10 mouse cellular contexts compared by ENCODE assay signal in the genomic region with DNA sequence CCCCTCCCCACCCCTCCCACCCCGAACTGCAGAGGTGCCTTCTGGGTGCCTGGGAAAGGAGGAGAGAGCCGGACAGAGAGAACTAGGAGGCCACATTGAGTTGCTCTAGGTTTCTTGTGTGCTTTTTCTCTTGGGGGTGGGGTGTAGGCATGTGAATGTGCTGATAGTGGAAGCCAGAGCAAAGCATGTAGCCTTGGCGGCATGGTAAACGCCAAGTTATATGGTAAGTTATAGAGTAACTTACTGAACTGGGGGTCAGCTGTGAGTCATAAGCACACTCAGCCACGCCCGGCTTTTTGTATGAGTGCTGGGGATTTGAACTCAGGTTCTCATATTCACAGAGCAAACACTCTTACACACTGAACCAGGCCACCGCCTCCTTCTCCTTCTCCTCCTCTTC. TPM values are rescaled to one million over a fixed set of nuclear protein-coding genes. Genes with fewer than 3 reads are reported as not detected.
DNase-seq lines count a peak whose midpoint lies in the region; ATAC-seq lines count a peak whose summit lies in the region.
"Had no signal": no experiment of that assay in that cellular context is flagged by ENCODE, and none has a peak within 500 bp of the region (broad histone marks: within the 10 kb centered on the region; RNA-seq: fewer than 3 reads in every experiment).

No protein-coding gene starts in this region.

- ATAC-seq in hindbrain, embryonic 14.5 days (ENCODE audit: low FRiP score): no peak
- ATAC-seq in liver, embryonic 13.5 days (ENCODE audit: low read depth): peak; percentile 77

- no peak overlapping the region for H3K9ac ChIP-seq in hindbrain, embryonic 14.5 days
- peak overlapping the region; percentile 61 for H3K9ac ChIP-seq in liver, embryonic 13.5 days
- H3K9ac ChIP-seq: embryonic facial prominence, embryonic 12.5 days had no signal

- H3K9me3 ChIP-seq in hindbrain, embryonic 10.5 days: no peaks in the 10 kb centered on the region
- no peaks in the 10 kb centered on the region for H3K9me3 ChIP-seq in hindbrain, embryonic 14.5 days (ENCODE audit: control insufficient read depth, low read length)
- no peaks in the 10 kb centered on the region for H3K9me3 ChIP-seq in liver, embryonic 13.5 days (replicated peaks)
- H3K9me3 ChIP-seq: embryonic facial prominence, embryonic 12.5 days had no signal

- peaks cover 14% of the 10 kb centered on the region; the same call in 1 of the 2 replicates for H3K36me3 ChIP-seq in hindbrain, embryonic 10.5 days
- H3K36me3 ChIP-seq in hindbrain, embryonic 14.5 days (replicated peaks; ENCODE audit: control insufficient read depth, insufficient read depth): no peaks in the 10 kb centered on the region
- H3K36me3 ChIP-seq in liver, embryonic 13.5 days: no peaks in the 10 kb centered on the region
- H3K36me3 ChIP-seq: embryonic facial prominence, embryonic 12.5 days had no signal

- peak overlapping the region; percentile 41; the same call in 1 of the 2 replicates for H3K27ac ChIP-seq in hindbrain, embryonic 10.5 days
- H3K27ac ChIP-seq in hindbrain, embryonic 14.5 days: no peak overlapping the region
- peak overlapping the region; percentile 93 for H3K27ac ChIP-seq in liver, embryonic 13.5 days
- H3K27ac ChIP-seq: embryonic facial prominence, embryonic 12.5 days; gastrocnemius, adult 2 months had no signal

- no peaks in the 10 kb centered on the region for H3K27me3 ChIP-seq in hindbrain, embryonic 10.5 days (ENCODE audit: insufficient read depth, poor library complexity, severe bottlenecking)
- H3K27me3 ChIP-seq in hindbrain, embryonic 14.5 days (ENCODE audit: control insufficient read depth, insufficient read depth, low read length): no peaks in the 10 kb centered on the region
- H3K27me3 ChIP-seq in liver, embryonic 13.5 days: no peaks in the 10 kb centered on the region
- H3K27me3 ChIP-seq: embryonic facial prominence, embryonic 12.5 days had no signal

- 84% methylated on average over 7 of the region's 7 CpGs for WGBS in hindbrain, embryonic 10.5 days
- 89% methylated on average over 7 of the region's 7 CpGs for WGBS in hindbrain, embryonic 14.5 days
- 21% methylated on average over 7 of the region's 7 CpGs for WGBS in liver, embryonic 13.5 days (ENCODE audit: insufficient replicate concordance)

- intact Hi-C loops in gastrocnemius, postnatal 36 days (cut with DNase I): loop anchor here (10.0 kb wide), 1 partner anchor 180 kb away; no protein-coding TSS in a partner anchor

- H3K4me2 ChIP-seq in hindbrain, embryonic 14.5 days (replicated peaks): no peak overlapping the region
- peak overlapping the region; percentile 52 for H3K4me2 ChIP-seq in liver, embryonic 13.5 days
- H3K4me2 ChIP-seq: embryonic facial prominence, embryonic 12.5 days had no signal

- no peak overlapping the region; the same call in 1 of the 2 replicates for H3K4me3 ChIP-seq in hindbrain, embryonic 10.5 days
- no peak overlapping the region for H3K4me3 ChIP-seq in hindbrain, embryonic 14.5 days (replicated peaks; ENCODE audit: low read length)
- peak overlapping the region; percentile 5; the same call in 1 of the 2 replicates for H3K4me3 ChIP-seq in liver, embryonic 13.5 days (replicated peaks)
- H3K4me3 ChIP-seq: embryonic facial prominence, embryonic 12.5 days; gastrocnemius, adult 2 months had no signal

- no peak for DNase-seq in hindbrain, embryonic 10.5 days (ENCODE audit: low spot score)
- no peak for DNase-seq in hindbrain, embryonic 14.5 days (ENCODE audit: low spot score)
- DNase-seq in A20 (ENCODE audit: low read depth, low spot score): peak; percentile 56
- peak; percentile 45 for DNase-seq in c-Kit-positive CD71-positive TER-119-negative erythroid progenitor cells, embryonic 14.5 days (ENCODE audit: low read depth)
- DNase-seq in liver, embryonic 13.5 days: peak; percentile 49
- no peak for DNase-seq in spleen, postnatal 10 days (ENCODE audit: low spot score in 2 of 2)
- DNase-seq in gastrocnemius, postnatal 36 days: no peak
- no peak for DNase-seq in gastrocnemius, postnatal 4 days (ENCODE audit: low spot score in 2 of 2)

- H3K4me1 ChIP-seq in hindbrain, embryonic 10.5 days (replicated peaks): peaks cover 73% of the 10 kb centered on the region
- H3K4me1 ChIP-seq in hindbrain, embryonic 14.5 days (replicated peaks; ENCODE audit: control insufficient read depth, insufficient read depth, low read length): peaks cover 43% of the 10 kb centered on the region
- H3K4me1 ChIP-seq in liver, embryonic 13.5 days (replicated peaks): peaks cover 99% of the 10 kb centered on the region

RNA-seq across cellular contexts. Expression of gene Srebf2, which starts 17.5 kb away (rescaled TPM):
- polyA plus RNA-seq in hindbrain, embryonic 10.5 days (2016; fragmentation: Nextera tagmentation; extraction: Ambion mirVana): 211 and 242 TPM in 2 replicates
- 153 and 154 TPM in 2 replicates for polyA plus RNA-seq in hindbrain, embryonic 14.5 days (2014; fragmentation: Nextera tagmentation; extraction: Ambion mirVana)
- polyA plus RNA-seq in liver, embryonic 13.5 days (2015; fragmentation: Nextera tagmentation; extraction: Ambion mirVana): 64.2 and 70.2 TPM in 2 replicates
- 1 to 10 TPM; 9.2 to 9.8 TPM for total RNA-seq in gastrocnemius, postnatal 36 days (2021)
- 10 to 100 TPM; 77.9 to 96.4 TPM for total RNA-seq in gastrocnemius, postnatal 4 days (2021)

RNA-seq across cellular contexts. Expression of gene Ccdc134, which starts 36.8 kb away (rescaled TPM):
- polyA plus RNA-seq in hindbrain, embryonic 10.5 days (2016; fragmentation: Nextera tagmentation; extraction: Ambion mirVana): 19.6 and 23.4 TPM in 2 replicates
- 12.9 and 13.8 TPM in 2 replicates for polyA plus RNA-seq in hindbrain, embryonic 14.5 days (2014; fragmentation: Nextera tagmentation; extraction: Ambion mirVana)
- polyA plus RNA-seq in liver, embryonic 13.5 days (2015; fragmentation: Nextera tagmentation; extraction: Ambion mirVana): 8.2 and 9.9 TPM in 2 replicates
- total RNA-seq in gastrocnemius, postnatal 36 days (2021): 10 to 100 TPM; 10.2 to 17.0 TPM
- 10 to 100 TPM; 45.5 to 49.4 TPM for total RNA-seq in gastrocnemius, postnatal 4 days (2021)

RNA-seq across cellular contexts. Expression of gene Shisa8, which starts 48.1 kb away (rescaled TPM):
- polyA plus RNA-seq in hindbrain, embryonic 10.5 days (2016; fragmentation: Nextera tagmentation; extraction: Ambion mirVana): 1.6 and 1.8 TPM in 2 replicates
- 3.4 and 6.3 TPM in 2 replicates for polyA plus RNA-seq in hindbrain, embryonic 14.5 days (2014; fragmentation: Nextera tagmentation; extraction: Ambion mirVana)
- 0.08 and 0.10 TPM in 2 replicates for polyA plus RNA-seq in liver, embryonic 13.5 days (2015; fragmentation: Nextera tagmentation; extraction: Ambion mirVana)
- total RNA-seq in gastrocnemius, postnatal 36 days (2021): not detected
- total RNA-seq in gastrocnemius, postnatal 4 days (2021): under 1 TPM in 1 of 2 experiments, not detected in 1; 0.23 TPM
- total RNA-seq: gastrocnemius, adult 2 months had no signal

RNA-seq across cellular contexts. Expression of gene Tnfrsf13c, which starts 59.7 kb away (rescaled TPM):
- polyA plus RNA-seq in hindbrain, embryonic 10.5 days (2016; fragmentation: Nextera tagmentation; extraction: Ambion mirVana): 0.18 and 0.46 TPM in 2 replicates
- 0.51 and 0.68 TPM in 2 replicates for polyA plus RNA-seq in hindbrain, embryonic 14.5 days (2014; fragmentation: Nextera tagmentation; extraction: Ambion mirVana)
- 0.38 and 0.87 TPM in 2 replicates for polyA plus RNA-seq in liver, embryonic 13.5 days (2015; fragmentation: Nextera tagmentation; extraction: Ambion mirVana)
- not detected for total RNA-seq in gastrocnemius, postnatal 36 days (2021)
- total RNA-seq in gastrocnemius, postnatal 4 days (2021): under 1 TPM in 1 of 2 experiments, not detected in 1; 0.66 TPM
- total RNA-seq: gastrocnemius, adult 2 months had no signal

Comparison
In these comparisons a context has a peak if more than half of its experiments do, and no peak if none do; other contexts are left out.
1. DNase-seq: peak in A20 (single experiment), c-Kit-positive CD71-positive TER-119-negative erythroid progenitor cells, embryonic 14.5 days (single experiment) and liver, embryonic 13.5 days (single experiment); none in hindbrain, embryonic 10.5 days (single experiment), hindbrain, embryonic 14.5 days (single experiment), spleen, postnatal 10 days (0 of 2), gastrocnemius, postnatal 36 days (0 of 2) and gastrocnemius, postnatal 4 days (0 of 2).